Mouse (Mus musculus) midbrain, embryonic 15.5 days (tissue): ENCODE measurements around the gene Eepd1. TPM values are rescaled to one million over a fixed set of nuclear protein-coding genes. Genes with fewer than 3 reads are reported as not detected.
"Not testable (repeated sequence)": the region's sequence is repeated elsewhere in the genome, so short reads cannot be mapped to it uniquely, and the experiment has no call there.

Experiments used
- ATAC-seq: fragments of 200-750 bp; cut with Nextera tagmentation; replicated peaks from 2 replicates; pipeline ENCODE4 v1.8.0; 2017; ENCODE audit warnings: moderate TSS enrichment
- H3K27ac ChIP-seq: fragments of 300-500 bp; sonication (generic); 2 replicates; pipeline ENCODE4 v1.5.1; 2015; ENCODE audit warnings: mild to moderate bottlenecking, inconsistent platforms
- H3K27me3 ChIP-seq: fragments of 300-500 bp; sonication (generic); replicated peaks from 2 replicates; pipeline ENCODE4 v1.6.1; 2015; ENCODE audit warnings: inconsistent platforms
- H3K36me3 ChIP-seq: fragments of 300-500 bp; sonication (generic); replicated peaks from 2 replicates; pipeline ENCODE4 v1.6.1; 2015; ENCODE audit warnings: inconsistent platforms
- H3K4me1 ChIP-seq: fragments of 300-500 bp; sonication (generic); 2 replicates; pipeline ENCODE4 v1.6.1; 2015; ENCODE audit warnings: inconsistent platforms
- H3K4me2 ChIP-seq: fragments of 300-500 bp; sonication (generic); 2 replicates; pipeline ENCODE4 v1.6.1; 2015; ENCODE audit warnings: inconsistent platforms, mild to moderate bottlenecking, moderate library complexity
- H3K4me3 ChIP-seq: fragments of 300-500 bp; sonication (generic); 2 replicates; pipeline ENCODE4 v1.5.1; 2015; ENCODE audit warnings: mild to moderate bottlenecking, inconsistent platforms
- H3K9ac ChIP-seq: fragments of 300-500 bp; sonication (generic); 2 replicates; pipeline ENCODE4 v1.6.1; 2015; ENCODE audit warnings: mild to moderate bottlenecking, inconsistent platforms
- H3K9me3 ChIP-seq: fragments of 300-500 bp; sonication (generic); 2 replicates; pipeline ENCODE4 v1.6.1; 2016; ENCODE audit warnings: inconsistent platforms
- WGBS: fragments of 180-500 bp; shearing (Covaris S2); methylation state at CpG from one replicate; pipeline ENCODE4 v1.1.7; 2015; ENCODE audit warnings: mixed read lengths; 5-methylcytosine and 5-hydroxymethylcytosine counted together
- polyA plus RNA-seq: library from polyadenylated mRNA; unstranded; fragments of >200 nt; fragmentation: Nextera tagmentation; extraction: Ambion mirVana; gene quantifications from 2 replicates; pipeline ENCODE4 v1.2.1, GENCODE M21; 2015

Eepd1 gene
- 9.4 and 10.8 TPM in 2 replicates for polyA plus RNA-seq

DNA sequence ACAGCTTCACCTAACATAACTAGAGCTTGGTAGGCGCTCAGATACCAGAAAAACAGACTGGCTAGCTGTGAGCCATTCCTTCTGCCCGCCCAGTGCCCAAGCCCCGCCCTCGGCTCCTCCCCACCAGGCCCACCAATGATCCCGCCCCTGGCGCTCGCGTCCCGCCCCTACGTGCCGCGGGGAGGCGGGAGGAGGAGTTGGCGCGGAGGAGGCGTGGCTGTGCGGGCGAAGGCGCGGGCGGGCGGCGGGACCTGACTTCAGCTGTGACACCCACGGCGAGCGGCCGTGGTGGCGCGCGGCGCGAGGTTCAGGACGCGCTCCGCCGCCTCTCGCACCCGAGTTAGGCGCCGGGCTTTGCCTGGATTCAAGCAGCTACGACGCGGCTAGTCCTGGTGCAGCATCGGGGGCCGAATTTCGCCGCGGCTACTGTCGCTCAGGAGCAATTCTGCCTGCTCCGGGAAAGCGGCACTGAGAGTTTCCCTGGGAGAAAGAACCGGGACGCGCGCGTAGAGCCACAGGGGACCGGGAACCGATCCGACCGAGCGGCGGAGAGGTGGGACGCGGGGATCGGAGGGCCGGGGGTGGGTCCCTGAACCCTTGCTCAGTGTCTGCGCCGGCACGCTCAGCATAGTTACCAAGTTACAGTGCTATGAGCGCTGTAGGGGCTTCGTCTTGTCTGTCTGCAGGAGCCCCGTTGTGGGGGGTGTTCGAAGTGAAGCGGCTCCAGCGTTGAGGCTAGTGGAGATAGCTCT, at the start of gene Eepd1:
Gene Eepd1, plus strand, starts transcription at position 204 of the 752 bp plus-strand sequence.
- Histone ChIP-seq H3K4me2 (peak within 1 kb of the TSS; percentile 91), H3K36me3 (no peaks in the 10 kb centered on the region), H3K9ac (peak within 1 kb of the TSS; percentile 67), H3K27ac (peak within 1 kb of the TSS; percentile 65), H3K9me3 (no peaks in the 10 kb centered on the region), H3K4me1 (peaks cover 13% of the 10 kb centered on the region; the same call in 1 of the 2 replicates), H3K4me3 (peak within 1 kb of the TSS; percentile 65), H3K27me3 (0 out of 2 replicates have a peak, but pooled peaks cover 5% of the 10 kb centered on the region)
- under 1% methylated on average over 75 of the region's 75 CpGs for WGBS
- peak; percentile 99 for ATAC-seq

DNA sequence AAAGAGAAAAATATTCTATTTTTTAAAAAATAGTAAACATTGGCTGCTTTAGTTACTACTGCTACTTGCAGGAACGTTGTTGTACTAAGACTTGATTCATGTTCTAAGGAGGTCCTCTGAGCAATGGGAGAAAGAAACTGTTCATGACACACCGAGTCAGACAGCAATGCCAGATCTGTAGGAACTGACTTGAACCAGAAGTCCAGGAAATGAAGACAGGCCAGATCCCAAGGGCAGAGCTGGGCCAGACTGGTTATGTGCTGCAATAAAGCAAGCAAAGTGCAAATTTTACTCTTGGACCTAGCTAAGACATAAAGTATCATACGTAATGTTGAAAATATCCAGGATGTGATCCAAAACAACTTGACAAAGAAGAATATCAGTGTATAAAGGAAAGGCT, 42.5 kb upstream of the Eepd1 start:
- 90% methylated on average over 3 of the region's 3 CpGs for WGBS
- no peaks in the 10 kb centered on the region for H3K9me3 ChIP-seq

DNA sequence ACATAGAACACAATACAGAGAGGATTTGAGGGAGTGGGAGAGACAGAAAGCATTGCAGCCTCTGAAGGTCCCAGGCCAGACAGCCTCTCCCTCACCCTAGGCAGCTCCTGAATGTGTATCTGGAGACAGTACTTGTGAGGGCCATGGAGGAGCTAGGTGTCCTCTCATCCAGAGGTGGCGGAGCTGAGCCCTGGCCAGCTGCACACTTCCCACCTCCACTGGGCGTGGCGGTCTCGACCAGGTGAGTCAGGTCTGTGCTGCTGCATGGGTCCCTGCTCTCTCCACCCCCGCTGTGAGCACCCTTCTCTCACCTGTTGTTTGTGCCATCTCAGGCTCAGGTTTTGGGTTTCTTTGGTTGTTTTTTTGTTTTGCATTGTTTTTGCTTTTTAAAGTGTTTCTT, 41.3 kb upstream of the Eepd1 start:
- not testable (repeated sequence) for H3K4me3 ChIP-seq, H3K27ac ChIP-seq, H3K4me2 ChIP-seq, H3K27me3 ChIP-seq, H3K36me3 ChIP-seq, ATAC-seq, H3K9me3 ChIP-seq, H3K4me1 ChIP-seq, H3K9ac ChIP-seq
- 94% methylated on average over 5 of the region's 5 CpGs for WGBS

More for the DNA sequence above, 42.5 kb upstream of the Eepd1 start:
- H3K4me1 ChIP-seq: no peaks in the 10 kb centered on the region
- H3K4me3 ChIP-seq: no peak overlapping the region
- no peak overlapping the region for H3K27ac ChIP-seq
- H3K9ac ChIP-seq: no peak overlapping the region
- no peaks in the 10 kb centered on the region for H3K36me3 ChIP-seq
- H3K4me2 ChIP-seq: no peak overlapping the region
- H3K27me3 ChIP-seq: no peaks in the 10 kb centered on the region
- ATAC-seq: no peak

DNA sequence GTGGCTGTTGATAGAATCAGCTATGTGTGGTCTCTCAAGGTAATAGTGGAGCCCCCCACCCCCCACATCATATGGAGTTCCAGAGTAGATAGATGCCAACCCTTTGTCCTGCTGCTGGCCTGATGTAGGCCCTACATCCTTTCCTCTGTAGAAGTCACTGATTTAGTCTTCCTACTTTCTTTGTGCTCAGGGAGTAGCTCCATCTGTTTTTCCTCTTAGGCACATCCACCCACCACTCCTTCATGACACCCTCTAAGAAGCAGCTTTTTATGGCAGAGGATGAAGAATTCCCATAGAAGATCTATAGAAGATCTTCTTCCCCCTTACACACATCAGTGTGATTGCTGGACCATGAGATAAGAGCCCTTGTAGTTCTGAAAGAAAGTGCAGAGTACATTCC, 39.3 kb upstream of the Eepd1 start:
- Histone ChIP-seq H3K27me3 (no peaks in the 10 kb centered on the region), H3K27ac (no peak overlapping the region), H3K4me1 (no peaks in the 10 kb centered on the region), H3K36me3 (no peaks in the 10 kb centered on the region), H3K9ac (no peak overlapping the region), H3K4me3 (no peak overlapping the region), H3K9me3 (no peaks in the 10 kb centered on the region), H3K4me2 (no peak overlapping the region)
- ATAC-seq: no peak

DNA sequence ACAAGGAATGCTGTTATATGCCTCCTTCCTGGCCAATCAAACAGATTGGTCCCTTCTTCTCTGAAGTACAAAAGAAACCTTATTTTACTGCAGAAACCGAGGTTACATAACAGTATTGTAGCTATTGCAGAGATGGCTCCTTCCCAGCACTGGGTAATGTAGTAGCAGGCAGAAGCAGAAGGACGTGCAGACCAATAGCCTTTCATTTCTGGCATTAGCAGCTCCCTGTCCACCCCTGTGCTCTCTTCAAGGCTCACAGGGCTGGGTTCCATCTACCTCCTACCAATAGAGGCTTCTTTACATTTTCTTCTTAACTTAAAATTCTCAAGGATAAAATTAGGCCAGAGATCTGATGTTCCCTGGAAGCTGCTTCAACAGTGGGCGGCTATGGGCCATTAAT, 38.3 kb upstream of the Eepd1 start:
- no peak overlapping the region for H3K4me3 ChIP-seq
- 76% methylated on average over 3 of the region's 3 CpGs for WGBS
- H3K9me3 ChIP-seq: no peaks in the 10 kb centered on the region
- no peak overlapping the region for H3K27ac ChIP-seq
- H3K4me1 ChIP-seq: no peaks in the 10 kb centered on the region
- no peaks in the 10 kb centered on the region for H3K36me3 ChIP-seq
- no peak overlapping the region for H3K4me2 ChIP-seq
- no peak overlapping the region for H3K9ac ChIP-seq
- no peak for ATAC-seq
- no peaks in the 10 kb centered on the region for H3K27me3 ChIP-seq

DNA sequence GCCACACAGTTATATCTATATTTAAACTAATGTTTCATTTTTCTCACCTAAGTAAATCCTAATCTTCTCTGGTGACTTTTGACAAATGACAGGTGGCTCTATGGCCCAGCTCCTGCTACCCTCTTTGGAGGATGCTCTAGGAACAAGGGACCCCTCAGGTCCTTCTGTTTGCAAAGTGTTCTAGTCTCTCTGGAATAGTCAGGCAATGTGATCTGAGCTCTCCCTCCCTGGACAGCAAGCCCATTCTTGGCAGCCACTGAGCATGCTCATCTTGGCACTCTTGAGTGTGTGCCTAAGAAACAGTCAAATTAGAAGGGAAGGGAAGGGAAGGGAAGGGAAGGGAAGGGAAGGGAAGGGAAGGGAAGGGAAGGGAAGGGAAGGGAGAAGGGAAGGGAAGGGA, 37.8 kb upstream of the Eepd1 start:
- Histone ChIP-seq H3K4me1 (no peaks in the 10 kb centered on the region), H3K4me2 (no peak overlapping the region), H3K27me3 (no peaks in the 10 kb centered on the region), H3K4me3 (no peak overlapping the region), H3K27ac (no peak overlapping the region), H3K9ac (no peak overlapping the region), H3K9me3 (no peaks in the 10 kb centered on the region), H3K36me3 (no peaks in the 10 kb centered on the region)
- no peak for ATAC-seq

DNA sequence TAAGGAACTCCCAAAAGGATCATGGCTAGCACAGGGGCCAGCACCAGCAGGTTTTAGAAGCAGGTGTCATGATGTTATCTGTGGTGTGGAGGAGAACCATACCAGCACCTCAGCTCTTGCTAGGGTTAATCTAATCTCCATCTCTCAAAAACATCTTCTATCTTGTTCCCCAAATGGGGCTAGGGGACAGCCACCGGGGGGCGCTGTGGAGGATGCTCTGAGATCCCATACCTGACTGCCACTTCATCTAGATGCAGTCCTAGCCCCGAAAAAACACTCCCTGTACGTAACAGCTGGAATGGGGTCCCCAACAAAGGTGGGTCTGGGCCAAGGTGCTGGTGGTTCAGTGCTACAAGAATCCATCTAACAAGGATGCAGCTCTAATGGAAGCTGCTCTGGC, 31.0 kb upstream of the Eepd1 start:
- Histone ChIP-seq H3K9me3 (no peaks in the 10 kb centered on the region), H3K27ac (no peak overlapping the region)
- 63% methylated on average over 4 of the region's 4 CpGs for WGBS

DNA sequence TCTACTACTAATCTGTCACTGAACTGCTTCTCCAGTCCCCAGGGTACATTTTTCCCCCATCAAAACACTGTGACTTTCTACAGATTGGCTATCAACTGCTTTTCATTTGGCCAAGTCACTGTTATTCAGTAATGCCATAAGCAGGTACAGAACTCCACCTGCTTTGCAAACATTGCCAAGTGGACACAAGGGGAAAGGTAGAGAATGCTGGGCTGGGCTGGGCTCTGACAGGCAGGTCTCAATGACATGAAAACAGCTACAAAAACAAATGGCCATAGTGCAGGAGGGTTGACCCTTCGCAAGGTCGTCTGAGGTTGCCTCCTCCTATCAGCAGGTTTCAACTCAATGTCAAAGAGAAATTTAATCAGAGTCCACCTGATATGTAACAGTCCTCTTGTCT, 26.3 kb upstream of the Eepd1 start:
- 91% methylated on average over 2 of the region's 2 CpGs for WGBS
- no peaks in the 10 kb centered on the region for H3K4me1 ChIP-seq
- no peak overlapping the region for H3K9ac ChIP-seq
- no peak overlapping the region for H3K27ac ChIP-seq
- no peak overlapping the region for H3K4me3 ChIP-seq
- no peak overlapping the region for H3K4me2 ChIP-seq
- no peaks in the 10 kb centered on the region for H3K36me3 ChIP-seq
- no peaks in the 10 kb centered on the region for H3K9me3 ChIP-seq
- ATAC-seq: no peak
- no peaks in the 10 kb centered on the region for H3K27me3 ChIP-seq

More for the DNA sequence above, 31.0 kb upstream of the Eepd1 start:
- H3K9ac ChIP-seq: no peak overlapping the region
- H3K27me3 ChIP-seq: no peaks in the 10 kb centered on the region
- H3K4me3 ChIP-seq: no peak overlapping the region
- ATAC-seq: no peak
- no peaks in the 10 kb centered on the region for H3K36me3 ChIP-seq
- no peak overlapping the region for H3K4me2 ChIP-seq
- H3K4me1 ChIP-seq: no peaks in the 10 kb centered on the region

DNA sequence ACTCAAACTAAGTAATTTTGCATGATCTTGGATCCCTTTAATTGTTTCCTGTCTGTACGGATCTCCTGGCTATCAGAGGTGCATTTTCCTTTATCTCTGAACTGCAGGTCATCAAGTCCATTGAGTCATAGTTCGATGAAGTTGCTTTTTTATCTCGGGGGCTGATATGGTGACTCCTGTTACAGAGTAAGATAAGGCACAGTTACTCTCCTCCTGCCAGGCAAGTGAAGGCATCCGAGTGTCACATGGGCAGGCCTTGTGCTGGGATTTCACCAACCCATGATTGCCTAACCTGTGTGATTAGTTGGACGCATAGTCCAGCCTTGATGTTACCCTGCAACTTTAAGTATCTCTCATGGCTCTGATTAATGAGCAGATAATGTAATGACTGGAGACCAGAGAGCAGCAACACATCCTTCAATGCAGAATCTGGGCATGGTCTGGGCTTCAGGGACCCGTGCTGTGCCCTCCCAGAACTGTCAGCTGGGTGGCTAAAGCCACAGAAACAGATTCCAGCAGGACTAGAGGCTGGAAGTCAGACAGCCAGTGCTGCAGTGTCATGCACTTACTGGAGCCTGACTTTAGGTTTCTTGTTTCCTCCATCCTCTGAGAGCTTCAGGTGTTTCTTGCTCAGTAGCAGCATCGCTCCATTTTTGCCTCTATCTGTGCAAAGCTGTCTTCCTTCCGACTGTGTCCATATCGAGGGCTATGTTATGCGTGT, 20.4 kb upstream of the Eepd1 start:
- H3K4me3 ChIP-seq: no peak overlapping the region
- no peaks in the 10 kb centered on the region for H3K9me3 ChIP-seq
- no peaks in the 10 kb centered on the region for H3K27me3 ChIP-seq
- no peak overlapping the region for H3K4me2 ChIP-seq
- WGBS: 88% methylated on average over 10 of the region's 10 CpGs
- no peak overlapping the region for H3K9ac ChIP-seq
- H3K4me1 ChIP-seq: no peaks in the 10 kb centered on the region
- H3K36me3 ChIP-seq: no peaks in the 10 kb centered on the region
- no peak for ATAC-seq
- no peak overlapping the region for H3K27ac ChIP-seq

DNA sequence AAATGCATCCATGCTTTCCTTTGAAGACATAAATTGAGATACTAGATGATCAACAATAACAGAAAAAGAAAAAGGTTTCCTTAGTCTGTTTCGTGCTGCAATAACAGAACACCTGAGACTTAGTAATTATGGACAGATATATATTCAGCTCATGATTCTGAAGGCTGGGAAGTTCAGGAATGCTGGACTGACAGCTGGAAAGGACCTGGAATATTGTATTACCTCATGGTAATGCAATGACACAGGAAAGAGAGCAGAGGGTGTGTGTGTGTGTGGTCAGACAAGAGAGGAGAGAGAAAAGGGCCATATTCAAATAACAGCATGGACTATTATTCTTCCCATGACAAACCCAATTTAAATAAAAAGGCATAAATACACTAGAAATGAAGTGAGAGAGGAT, 17.0 kb upstream of the Eepd1 start:
- no peak overlapping the region for H3K27ac ChIP-seq
- no peaks in the 10 kb centered on the region for H3K27me3 ChIP-seq
- no peaks in the 10 kb centered on the region for H3K36me3 ChIP-seq
- no peak overlapping the region for H3K4me2 ChIP-seq
- no peaks in the 10 kb centered on the region for H3K4me1 ChIP-seq
- no peak for ATAC-seq
- H3K9ac ChIP-seq: no peak overlapping the region
- H3K9me3 ChIP-seq: no peaks in the 10 kb centered on the region
- 84% methylated on average over 1 of the region's 1 CpGs for WGBS
- no peak overlapping the region for H3K4me3 ChIP-seq

DNA sequence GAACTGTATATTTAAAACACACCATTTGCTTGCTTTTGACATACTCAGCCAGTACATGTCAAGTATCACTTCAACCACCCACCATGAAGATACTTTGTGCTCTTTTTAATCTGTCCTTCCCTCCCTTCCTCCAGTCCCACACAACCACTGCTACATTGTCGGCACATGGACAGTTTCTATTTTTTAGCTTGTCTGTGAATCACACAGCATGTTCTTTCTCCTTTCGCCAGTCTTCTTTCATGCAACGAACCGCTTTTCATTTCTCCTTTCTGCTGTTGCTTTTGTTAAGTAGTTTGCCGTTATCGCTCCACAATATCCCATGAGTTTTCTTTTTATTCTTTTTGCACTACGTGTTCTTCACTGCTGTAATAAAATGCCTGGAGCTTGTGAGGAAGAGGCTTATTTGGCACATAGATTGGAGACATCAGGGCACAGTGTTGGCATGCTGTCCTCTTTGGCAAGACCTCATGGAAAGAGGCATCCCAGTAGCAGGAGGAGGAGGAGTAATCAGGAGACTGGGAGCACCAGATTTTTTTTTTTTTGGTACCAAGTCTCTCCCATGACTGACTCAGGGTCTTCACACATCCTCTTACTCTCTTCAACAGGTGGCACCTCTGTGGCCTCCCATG, 1.8 kb upstream of the Eepd1 start:
- ATAC-seq: no peak
- Histone ChIP-seq H3K9ac (no peak overlapping the region), H3K9me3 (no peaks in the 10 kb centered on the region), H3K27me3 (0 out of 2 replicates have a peak, but pooled peaks cover 5% of the 10 kb centered on the region), H3K4me1 (peaks cover 9% of the 10 kb centered on the region; the same call in 1 of the 2 replicates), H3K4me2 (no peak overlapping the region), H3K36me3 (no peaks in the 10 kb centered on the region), H3K27ac (no peak overlapping the region), H3K4me3 (no peak overlapping the region)
- 92% methylated on average over 7 of the region's 7 CpGs for WGBS

DNA sequence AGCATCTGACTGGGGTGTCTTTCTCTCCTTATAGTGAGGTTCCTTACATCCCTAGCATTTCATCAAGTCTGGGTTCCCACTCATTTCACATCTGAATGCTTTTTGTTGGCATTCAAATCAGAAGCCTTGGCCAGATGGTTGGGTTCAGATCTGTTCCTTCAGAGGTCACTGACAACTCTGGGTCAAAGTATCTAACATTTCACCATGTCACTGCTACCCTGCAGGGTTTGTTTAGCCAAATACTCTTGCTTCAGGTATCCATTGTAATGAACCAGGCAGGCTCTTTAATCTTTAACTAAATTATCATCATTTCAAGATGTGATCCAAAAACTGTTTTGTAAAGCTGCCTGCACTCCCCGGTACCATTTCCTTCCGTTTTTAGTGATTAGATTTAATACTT, 671 bp upstream of the Eepd1 start:
- no peaks in the 10 kb centered on the region for H3K36me3 ChIP-seq
- H3K9me3 ChIP-seq: no peaks in the 10 kb centered on the region
- 96% methylated on average over 2 of the region's 2 CpGs for WGBS
- H3K9ac ChIP-seq: no peak overlapping the region
- no peak for ATAC-seq
- H3K4me3 ChIP-seq: no peak overlapping the region; the same call in 1 of the 2 replicates
- peak overlapping the region; percentile 91; the same call in 1 of the 2 replicates for H3K4me2 ChIP-seq
- H3K27ac ChIP-seq: no peak overlapping the region
- 0 out of 2 replicates have a peak, but pooled peaks cover 5% of the 10 kb centered on the region for H3K27me3 ChIP-seq
- peaks cover 13% of the 10 kb centered on the region; the same call in 1 of the 2 replicates for H3K4me1 ChIP-seq
